Mouse (Mus musculus) cerebellum, adult 9-10 months (tissue): Measurements from ENCODE around the gene Epb41.

Experiments used
- DNase-seq: peaks from one replicate; pipeline ENCODE4 v3.0.0; 2022

Gene Epb41

DNA sequence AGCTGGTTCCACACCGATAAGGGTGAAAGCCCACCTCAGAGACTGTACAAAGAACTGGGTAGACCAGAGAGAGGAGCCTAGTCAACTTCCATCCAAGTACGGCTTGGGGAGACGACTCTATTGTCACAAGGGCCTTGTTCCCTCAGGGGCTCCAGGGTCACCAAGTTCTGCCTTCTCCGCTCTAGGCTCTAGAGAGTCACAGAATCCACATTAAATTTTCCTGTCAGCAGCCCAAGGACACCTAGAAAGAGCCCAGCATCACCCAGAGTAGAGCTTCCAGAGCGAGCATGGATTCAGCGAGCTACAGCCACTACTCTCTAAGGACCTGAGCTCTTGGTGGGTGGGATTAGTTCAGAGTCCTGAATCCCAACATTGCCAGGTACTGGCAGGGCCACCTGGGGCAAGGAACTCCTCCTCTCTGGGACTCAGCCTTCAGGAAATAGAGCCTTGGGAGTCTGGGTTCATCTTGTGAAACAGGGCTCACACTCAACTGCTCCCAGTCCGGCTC, 157.0 kb downstream of the Epb41 start:
- no peak for DNase-seq

DNA sequence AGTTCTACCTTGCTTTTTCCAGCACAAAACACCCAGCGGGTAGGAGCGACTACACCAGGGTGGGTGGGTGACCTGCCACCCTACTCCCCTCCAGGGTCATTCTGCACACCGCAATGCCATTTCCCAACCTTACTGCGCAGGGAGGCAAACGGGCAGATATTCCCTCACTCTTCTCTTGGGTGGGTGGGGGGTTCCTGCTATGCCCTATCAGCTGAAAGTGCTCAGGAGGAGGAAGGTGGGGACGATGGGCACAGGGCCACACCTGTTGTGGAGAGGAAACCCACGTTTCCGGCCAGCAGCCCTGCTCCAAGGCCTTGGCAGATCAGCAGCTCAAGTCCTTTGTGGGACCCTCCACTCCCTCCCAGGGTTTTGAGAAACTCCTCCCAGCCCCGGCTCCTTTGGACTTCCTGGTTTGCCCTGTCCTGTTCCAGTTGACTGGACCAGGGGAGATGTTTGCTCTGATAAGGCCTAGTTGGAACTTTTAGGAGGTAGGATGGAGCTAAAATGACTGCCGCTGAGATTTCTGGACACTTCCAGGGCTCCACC, 158.0 kb downstream of the Epb41 start:
- DNase-seq, result no peak

DNA sequence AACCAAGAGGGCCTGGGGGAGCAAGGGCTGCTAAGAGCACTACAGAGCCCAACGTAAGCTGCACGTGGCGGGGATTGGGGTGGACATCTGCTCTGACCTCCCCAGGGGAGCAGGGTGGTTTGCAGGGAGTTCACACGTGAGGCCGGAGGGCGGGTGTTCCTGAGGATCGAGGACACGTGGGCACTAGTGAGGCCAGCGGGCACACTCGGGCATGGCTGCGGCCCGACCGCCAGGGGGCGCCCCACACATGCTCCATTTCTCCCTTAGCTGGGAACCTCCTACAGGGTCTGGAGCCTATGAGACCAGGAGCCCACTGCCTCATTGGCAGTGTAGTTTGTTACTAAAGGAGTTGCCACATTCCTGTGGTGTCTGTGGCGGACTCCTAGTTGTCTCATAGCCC, 158.7 kb downstream of the Epb41 start:
- DNase-seq, result peak; percentile 50

DNA sequence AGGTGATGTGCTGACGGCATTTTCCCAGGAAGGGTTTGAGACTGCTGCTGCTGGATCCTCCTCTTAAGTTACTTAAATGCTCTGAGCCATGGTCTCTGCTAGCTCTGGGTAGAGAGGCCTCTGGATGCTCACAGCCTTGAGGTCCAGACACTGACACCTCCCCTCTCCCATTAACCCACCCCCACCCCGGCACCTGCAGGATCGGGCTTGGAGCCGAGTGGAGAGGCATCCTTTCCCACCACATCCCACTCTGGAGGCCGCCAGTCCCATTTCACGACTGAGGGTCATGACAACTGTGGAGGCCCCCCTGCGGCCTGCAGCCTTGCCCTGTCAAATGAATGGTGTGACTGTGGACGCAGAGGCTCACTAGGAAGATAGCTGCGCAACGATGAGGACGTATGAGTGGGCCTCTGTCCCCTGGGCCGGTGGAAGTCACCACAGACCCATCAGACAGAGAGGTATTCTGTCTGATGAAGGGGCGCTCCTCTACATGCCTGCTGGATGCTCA, 159.2 kb downstream of the Epb41 start:
- no peak for DNase-seq

DNA sequence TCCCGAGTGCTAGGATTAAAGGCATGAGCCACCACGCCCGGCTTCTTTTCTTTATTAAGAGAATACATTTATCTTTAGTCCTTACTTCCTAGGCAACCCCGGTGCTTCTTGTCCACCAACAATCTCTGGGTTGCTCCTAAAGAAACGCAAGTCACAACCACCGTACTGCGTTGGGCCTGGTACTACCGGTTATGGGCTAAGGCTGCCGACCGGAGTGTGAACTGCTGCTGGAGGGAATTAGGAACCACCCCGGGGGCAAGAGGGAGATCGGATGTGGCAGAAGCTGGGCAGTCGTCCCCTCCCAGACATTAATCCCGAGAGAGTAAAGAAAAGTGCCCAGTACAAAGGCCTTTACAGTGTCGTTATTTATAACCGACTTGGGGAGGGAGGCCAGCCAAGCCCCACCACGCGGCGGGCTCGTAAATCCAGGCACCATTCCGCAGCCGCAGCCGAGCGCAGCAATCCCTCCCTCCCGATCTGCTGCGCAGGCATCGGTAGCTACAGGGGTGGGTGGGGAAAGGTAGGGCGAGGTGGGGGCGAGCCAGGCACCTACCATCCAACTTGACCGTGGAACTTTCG, 160.1 kb downstream of the Epb41 start:
- DNase-seq, result no peak

DNA sequence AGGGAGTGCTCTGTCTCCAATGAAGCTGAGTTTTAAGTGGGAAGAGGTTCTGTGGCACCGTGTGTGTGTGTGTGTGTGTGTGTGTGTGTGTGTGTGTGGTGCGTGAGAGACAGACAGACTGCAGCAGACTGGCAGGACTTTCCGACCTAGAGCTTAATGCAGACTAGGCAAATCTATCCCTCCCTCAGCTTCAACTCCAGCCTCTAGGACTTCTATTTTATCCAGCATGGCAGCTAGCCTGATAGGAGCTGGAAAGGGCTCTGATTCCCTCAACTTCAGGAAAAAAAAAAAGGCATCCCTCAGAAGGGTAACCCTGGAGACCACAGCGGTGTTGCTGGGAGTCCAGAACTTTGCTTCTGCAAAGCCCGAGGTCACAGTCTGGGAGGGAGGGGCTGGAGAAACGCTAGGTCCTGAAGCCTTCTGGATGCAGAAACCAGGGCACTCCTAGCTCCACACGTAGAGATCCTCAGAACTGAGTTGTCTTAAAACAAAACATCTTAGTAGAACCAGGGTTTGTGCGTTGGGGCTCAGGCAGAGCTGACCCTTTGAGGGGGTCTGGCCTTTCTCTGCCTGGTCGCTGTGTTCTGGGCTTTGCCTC, 161.0 kb downstream of the Epb41 start:
- DNase-seq, result no peak

DNA sequence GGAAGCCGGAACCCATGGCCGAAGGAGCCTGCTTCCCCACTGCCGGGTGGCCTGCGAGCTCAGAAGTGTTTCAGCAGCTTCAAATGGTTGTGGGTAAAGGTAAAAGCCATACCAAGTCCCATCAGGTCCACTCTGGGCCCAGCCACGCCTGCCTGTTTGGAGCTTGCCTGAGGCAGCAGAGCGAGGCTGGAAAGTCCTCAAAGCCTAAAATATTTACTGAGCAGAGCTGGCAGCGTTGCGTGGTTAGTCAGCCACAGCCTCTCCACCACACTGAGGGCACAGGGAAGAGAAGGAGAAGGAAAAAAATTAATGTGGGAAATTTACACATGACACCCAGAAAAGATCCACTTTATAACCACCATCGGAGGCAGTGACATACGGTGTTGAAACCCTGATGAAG, 161.6 kb downstream of the Epb41 start:
- DNase-seq, result no peak

DNA sequence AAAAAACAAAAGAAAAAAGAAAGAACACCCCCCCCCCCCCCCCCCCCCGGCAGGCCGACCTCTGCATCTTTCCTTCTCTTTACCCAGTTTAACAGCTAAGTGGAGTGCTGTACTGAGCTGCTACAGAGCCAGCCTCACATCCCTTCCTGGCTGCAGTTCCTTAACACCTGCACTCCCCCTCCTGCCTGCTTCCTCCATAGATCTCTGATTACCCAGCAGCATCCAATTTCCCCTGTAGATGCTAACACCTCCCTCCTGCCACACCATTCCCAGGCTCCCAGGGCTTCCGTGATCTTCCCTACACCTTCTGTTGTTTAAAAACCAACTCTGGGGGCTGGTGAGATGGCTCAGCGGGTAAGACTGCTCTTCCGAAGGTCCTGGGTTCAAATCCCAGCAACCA, 163.6 kb downstream of the Epb41 start:
- no peak for DNase-seq

DNA sequence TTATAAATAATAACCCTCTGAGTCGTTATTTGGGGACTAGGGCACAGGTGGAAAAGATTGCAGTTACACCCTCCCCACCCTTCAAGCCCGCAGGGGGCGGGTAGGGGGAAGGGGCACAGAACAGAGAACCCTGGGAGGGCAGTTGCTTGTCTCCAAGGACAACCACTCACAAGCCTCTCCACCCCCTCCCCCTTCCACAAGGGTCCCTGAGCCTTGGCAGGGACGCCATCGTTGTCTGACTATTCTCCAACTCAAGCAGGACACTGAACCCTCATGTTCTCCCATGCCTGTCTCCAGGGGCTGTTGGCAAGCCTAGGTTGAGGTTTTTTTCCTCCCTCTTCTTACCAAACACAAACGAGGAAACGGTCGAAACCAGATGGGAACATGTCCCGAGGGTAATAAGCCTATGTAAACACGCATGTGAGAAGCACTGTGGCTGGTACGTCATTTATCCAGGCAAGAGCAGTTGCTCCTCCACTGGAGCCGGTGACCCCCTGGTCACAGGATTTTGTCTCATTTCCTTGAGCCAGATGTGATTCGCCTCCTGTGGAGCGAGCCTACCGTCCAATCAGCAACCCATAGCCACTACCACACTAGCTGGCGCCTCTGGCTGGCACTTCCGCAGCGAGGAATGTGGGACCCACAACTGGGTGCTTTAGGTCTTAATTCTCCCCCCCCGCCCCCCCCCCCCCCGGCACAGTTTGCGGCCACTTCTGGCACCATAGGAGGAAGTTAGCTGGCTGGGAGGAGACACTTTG, 164.7 kb downstream of the Epb41 start:
- no peak for DNase-seq

DNA sequence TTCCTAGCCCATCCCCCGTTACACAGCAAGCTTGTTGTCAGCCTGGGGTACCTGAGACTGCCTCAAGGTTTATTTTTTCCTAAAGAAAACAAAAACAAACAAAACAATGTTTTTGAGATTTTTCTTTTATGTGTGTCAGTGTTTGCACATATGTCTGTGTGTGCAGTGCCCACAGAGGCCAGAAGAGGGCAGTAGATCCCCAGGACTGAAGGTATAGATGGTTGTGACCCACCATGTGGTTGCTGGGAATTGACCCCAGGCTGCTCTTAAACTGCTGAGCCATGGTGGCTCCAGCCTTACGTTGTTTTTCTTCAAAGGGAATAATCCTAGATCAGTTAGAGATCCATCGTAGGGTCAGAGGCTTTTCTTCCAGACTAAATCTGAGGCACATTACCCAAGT, 167.2 kb downstream of the Epb41 start:
- DNase-seq, result no peak

DNA sequence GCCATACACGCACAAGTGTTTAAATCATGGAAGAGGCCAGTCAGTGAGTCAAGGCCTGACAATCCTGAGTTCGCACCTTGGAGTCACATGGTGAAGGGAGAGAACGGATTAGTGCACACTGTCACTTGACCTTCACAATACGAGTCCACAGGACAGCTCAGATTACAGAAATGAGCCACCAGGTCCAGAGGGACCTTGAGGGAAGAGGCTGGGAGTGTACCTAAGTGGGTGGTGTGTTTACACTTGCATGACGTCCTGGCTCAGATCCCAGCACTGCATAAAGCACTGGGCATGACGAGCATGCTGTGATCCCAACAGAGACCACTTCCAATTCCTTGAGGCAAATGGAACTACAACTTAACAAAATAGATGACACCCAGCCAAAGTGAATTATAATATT, 168.7 kb downstream of the Epb41 start:
- DNase-seq, result no peak

DNA sequence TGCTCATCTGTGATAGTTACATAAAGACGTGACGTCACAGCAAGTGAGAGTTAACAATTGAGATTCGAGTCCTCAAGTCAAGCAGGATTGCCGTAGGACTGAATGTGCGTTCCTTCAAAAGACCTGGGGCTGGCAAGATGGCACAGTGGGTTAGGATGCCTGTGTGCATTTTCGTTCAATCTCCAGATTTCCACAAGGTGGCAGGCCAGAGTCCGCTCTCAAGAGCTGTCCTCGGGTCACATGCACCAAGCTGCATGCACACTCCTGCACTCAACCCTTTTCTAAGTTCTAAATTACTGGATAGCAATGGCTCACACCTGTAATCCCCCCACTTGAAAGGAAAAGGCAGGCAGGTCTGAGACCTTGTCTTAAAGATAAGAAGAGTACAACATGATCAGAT, 170.6 kb downstream of the Epb41 start:
- no peak for DNase-seq

DNA sequence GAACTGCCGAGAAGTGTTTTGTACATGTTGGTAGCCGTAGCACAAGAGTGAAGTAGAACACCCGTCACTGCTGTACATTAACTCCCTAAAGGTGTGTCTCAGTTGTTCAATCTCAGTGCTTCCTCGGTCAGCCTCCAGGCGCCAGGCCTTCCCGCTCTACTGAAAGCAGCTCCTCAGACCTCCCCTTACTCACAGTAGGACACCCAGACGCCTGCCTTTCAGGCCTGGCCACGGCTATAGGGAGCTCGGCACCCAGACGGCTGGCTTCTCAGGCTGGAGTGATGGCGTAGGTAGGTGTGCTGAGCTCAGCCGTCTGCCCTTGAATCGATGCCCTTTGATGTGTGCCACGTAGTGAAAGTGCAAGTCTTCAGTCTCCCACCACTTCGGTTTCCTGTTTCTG, 174.0 kb downstream of the Epb41 start:
- no peak for DNase-seq

DNA sequence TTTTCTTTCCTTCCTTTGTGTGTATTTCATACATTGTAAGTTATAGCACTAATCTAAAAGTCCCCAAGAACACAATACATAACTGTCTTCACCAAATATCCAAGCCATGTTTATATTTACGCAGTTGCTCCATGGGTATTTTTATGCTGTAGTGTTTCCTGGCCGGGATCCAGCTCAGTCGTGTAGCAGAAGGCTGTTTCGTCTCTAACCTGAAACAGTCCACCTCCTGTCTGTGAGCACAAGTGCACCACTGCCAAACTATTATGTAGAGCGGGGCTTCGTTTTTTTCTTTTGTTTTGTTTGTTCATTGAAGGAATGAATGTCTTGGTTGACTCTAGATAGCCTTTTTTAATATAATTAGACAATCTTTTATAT, 176.0 kb downstream of the Epb41 start:
- peak; percentile 58 for DNase-seq

DNA sequence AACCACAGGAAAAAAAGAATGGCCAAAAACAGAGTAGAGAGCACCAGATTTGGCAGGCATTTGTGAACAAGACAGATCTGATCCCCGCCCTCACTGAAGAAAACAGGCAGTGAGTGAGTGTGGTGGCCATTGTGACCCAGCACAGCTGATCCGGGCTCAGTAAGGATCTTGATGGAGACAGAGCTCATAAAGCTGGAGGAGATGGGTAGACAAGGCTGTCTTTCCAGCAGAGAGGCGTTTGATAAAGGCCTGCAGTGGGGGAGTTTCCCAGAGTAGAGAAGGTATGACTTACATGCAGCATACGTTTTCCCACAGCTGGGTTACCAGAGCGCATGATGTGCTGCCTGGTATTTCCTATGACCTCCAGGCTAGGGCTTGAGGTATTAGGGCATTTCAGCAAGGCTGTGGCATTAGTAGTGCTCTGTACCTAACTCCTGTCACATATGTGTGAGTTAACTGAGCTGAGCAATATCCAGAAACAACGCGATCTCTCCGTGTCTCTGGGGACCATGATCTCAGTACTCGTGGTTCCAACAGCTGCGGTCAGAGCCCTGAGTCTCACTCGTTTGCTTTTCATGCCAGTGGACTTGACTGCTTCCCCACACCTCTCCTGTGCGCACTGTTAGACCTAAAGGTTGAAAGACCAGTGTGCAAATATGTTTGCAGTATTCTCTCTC, 176.5 kb downstream of the Epb41 start:
- no peak for DNase-seq

DNA sequence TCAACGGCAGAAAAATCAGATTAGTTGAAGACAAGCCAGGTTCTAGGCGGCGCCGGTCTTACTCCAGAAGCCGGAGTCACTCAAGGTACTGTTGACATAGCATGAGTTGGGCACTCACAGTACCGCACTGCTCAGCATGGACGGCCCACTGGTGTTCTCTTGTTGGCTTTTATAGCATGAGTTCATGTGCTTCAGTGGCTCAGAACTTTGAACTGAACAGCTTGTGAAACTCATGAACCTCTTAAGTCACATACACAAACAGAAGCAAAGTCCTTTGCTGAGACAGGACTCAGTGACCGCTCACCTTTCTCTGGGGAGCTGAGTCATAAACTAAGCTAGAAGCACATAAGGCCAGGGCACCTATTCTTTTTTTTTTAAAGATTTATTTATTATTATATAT, 177.3 kb downstream of the Epb41 start:
- no peak for DNase-seq

DNA sequence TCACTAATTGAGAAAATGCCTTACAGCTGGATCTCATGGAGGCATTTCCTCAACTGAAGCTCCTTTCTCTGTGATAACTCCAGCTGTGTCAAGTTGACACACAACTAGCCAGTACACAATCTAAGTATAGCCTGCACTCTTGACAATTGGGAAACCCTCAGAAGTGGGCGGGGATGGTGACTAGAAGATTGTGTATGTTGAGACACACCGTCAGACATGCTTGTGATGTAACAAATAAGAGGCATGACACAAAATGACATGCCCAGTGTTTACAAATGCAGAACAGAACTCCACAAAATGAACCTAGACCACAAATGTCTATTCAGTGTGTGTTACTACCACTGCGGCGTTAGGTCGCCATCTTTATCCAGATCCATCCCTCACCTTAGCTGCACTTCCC, 178.0 kb downstream of the Epb41 start:
- no peak for DNase-seq

DNA sequence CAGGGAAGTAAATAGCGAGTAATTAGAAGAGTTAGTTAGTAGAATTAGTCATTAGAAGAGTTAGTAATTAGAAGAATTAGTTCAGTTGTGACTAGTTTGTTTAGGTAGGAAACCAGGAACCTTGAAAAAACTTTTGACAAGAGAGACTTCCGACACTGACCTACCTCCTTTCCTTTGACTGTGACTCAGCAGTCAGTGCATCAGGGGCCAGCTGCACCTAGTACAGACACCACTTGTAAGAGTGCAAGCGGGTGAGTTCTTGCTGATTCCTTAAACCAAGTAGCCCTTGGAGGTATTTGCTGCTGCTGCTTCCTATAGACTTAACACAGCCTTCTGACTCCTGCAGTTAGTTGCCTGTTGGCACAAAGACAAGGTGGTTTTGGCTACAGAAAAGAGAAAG, 184.4 kb downstream of the Epb41 start:
- no peak for DNase-seq

DNA sequence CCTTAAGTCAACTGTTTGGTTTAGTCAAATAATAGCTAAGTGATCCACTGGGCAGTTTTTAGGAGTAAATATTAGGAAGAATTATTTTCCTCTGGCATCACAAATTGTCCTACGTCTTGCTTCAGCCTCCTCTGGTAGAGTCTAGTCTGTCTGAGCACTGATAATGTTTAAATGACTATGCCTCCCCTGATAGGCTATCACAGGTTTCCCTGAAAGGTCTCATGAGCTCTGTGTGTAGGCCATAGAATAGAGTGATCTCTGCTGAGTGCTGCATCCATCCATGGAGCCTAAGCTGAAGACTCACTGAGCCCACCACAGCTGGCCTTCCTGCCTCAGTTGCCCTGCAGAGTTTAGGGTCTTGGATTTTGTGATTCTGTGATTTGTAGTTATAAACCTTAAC, 186.6 kb downstream of the Epb41 start:
- no peak for DNase-seq

DNA sequence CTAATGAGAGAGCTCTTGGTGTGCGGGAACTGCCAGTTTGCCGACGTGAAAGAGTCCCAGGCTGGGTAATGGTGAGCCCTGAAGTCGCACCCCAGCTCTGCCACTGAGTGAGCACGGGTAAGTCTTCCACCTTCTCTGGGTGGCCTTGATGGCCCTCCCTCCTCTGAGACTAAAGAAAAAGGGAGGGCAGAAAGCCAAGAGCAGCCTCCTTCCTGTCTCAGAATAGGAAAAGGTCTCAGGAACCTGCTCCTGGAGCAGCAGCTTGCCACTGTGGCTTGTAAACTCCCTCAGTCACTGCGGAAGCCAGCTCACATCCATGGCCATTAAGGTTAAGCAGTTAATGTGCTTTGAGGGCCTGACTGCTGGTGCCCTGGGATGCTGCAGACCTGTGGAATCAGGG, 189.7 kb downstream of the Epb41 start:
- no peak for DNase-seq

DNA sequence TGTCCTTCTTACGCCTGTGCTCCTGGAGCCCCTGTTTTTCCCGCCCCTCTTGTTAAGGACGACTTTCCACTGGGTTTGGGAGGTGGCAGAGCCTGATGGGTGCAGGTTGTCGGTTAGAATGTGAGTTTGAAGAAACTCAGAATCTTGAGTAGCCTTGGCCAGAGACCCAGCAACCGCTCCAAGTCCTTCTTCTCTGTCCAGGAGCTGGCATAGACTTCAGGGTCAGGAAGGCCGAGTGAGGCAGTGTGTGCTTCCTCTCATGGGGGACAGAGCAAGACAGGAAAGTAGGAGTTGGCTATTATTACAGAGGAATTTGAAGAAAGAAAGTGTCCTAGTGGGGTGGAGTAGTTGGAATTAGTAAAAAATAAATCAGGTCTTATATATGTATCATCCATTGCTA, 191.6 kb downstream of the Epb41 start:
- no peak for DNase-seq

DNA sequence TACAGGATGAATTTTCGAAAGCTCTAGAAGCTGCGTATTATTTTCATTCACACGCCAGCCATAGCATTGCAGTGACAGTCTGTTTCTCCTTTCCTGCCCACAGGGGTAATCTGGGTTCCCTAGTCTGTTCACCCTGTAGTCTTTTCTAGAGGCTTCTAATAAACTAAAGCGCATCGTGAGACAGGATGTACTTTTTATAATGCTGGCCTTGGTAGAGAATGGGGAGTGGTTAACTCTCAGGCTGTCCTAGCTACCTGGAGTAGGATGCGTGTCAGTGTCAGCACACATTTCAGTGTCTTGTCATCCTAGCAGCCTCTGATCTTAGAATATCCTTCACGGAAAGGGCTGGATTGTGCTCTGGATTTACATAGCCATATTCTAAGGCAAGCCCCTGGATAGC, 193.8 kb downstream of the Epb41 start:
- DNase-seq, result no peak

DNA sequence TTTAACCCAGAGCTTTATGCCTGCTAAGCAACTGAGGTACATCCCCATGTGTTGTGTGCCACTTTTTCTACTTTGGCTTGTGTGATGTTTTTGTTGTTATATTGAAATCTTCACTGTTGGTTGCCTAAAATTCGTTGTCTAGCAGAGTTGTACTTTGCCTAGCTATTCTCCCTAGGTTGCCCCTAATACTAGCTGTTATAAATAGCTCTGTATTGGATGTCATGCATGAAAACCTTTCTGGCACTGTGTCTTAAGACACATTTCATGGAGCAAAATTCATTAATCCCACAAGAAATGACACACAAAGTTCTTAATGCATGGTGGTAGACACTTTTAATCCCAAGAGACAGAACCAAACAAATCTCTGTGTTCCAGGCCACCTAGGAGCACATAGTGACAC, 195.4 kb downstream of the Epb41 start:
- DNase-seq, result no peak

DNA sequence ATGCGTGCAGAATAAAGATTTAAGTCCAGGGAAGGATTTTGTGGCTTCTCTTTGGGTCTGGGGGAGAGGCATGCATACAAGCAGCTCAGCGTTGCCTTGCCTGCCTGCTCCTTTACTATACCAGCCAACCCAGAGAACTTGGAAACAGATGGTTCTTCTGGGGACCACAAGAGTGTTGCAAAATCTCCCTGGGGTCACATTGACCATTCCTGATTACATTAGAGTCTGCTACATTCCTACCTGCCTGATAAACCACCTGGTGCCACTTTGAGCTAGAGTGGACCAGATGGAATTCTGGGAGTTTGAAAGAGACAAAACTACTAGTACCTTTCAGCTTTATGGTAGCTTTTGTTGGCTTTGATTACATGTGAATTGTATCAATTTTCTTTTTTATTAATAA, 198.3 kb downstream of the Epb41 start:
- no peak for DNase-seq
